Mouse (Mus musculus) bone marrow, adult 2 months (tissue): ENCODE data around the gene Gm45213. TPM values are rescaled to one million over a fixed set of nuclear protein-coding genes. Genes with fewer than 3 reads are reported as not detected.

Source experiments
- H3K27ac ChIP-seq: fragments of 200-500 bp; 2 replicates; pipeline ENCODE4 v1.5.1; 2012; ENCODE audit warnings: low read depth, mild to moderate bottlenecking, control low read depth, inconsistent platforms, low read length; ENCODE audit not compliant: control insufficient read depth, poor library complexity, insufficient read depth
- H3K4me1 ChIP-seq: fragments of 200-500 bp; 2 replicates; pipeline ENCODE4 v1.6.1; 2011; ENCODE audit warnings: low read length; ENCODE audit not compliant: control insufficient read depth, insufficient read depth
- H3K4me3 ChIP-seq: fragments of 200-500 bp; replicated peaks from 2 replicates; pipeline ENCODE3; 2011; ENCODE audit warnings: mild to moderate bottlenecking, low read depth, low read length, control low read depth; ENCODE audit not compliant: control insufficient read depth
- CTCF ChIP-seq: fragments of 200-500 bp; IDR thresholded peaks from 2 replicates; pipeline ENCODE4 v1.5.1; 2011; ENCODE audit warnings: low read length, control low read depth; ENCODE audit not compliant: control insufficient read depth, insufficient read depth
- POLR2A ChIP-seq: fragments of 200-500 bp; IDR thresholded peaks from 2 replicates; pipeline ENCODE4 v1.6.1; 2011; ENCODE audit warnings: low read depth, mild to moderate bottlenecking, control low read depth, low read length, borderline replicate concordance; ENCODE audit not compliant: control insufficient read depth
- WGBS: fragments of 180-500 bp; shearing (Covaris S2); methylation state at CpG from one replicate; pipeline ENCODE4 v1.1.7; 2018; 5-methylcytosine and 5-hydroxymethylcytosine counted together
- polyA plus RNA-seq: library from polyadenylated mRNA; stranded (reverse); fragments of >200 nt; gene quantifications from 2 replicates; pipeline ENCODE4 v1.2.4, GENCODE M21; 2011; ENCODE audit warnings: low replicate concordance; ENCODE audit not compliant: missing spikeins, insufficient read depth, insufficient read length

Gm45213 gene
- polyA plus RNA-seq, 1 experiment, result not detected

- WGBS, result 76% methylated on average over 6 of the region's 6 CpGs
- no peaks in the 10 kb centered on the region for H3K4me1 ChIP-seq
- no peak overlapping the region for H3K27ac ChIP-seq
- H3K4me3 ChIP-seq, result no peak overlapping the region
- no peak for TF ChIP-seq CTCF
- no peak for TF ChIP-seq POLR2A
Observed at GRCm38 (mm10) chr7:66010518-66010917, 32.9 kb upstream of the Gm45213 start.

GRCm38 (mm10) chr7:66027747-66028146 is 15.7 kb upstream of the Gm45213 start:
- 80% methylated on average over 2 of the region's 2 CpGs for WGBS
- no peak overlapping the region for H3K4me3 ChIP-seq
- no peaks in the 10 kb centered on the region for H3K4me1 ChIP-seq
- TF ChIP-seq CTCF (no peak), POLR2A (no peak)
- no peak overlapping the region for H3K27ac ChIP-seq

GRCm38 (mm10) chr7:66028766-66029512 is 14.5 kb upstream of the Gm45213 start:
- TF ChIP-seq POLR2A (no peak), CTCF (no peak)
- Histone ChIP-seq H3K4me3 (no peak overlapping the region), H3K4me1 (no peaks in the 10 kb centered on the region), H3K27ac (no peak overlapping the region)
- WGBS, result 76% methylated on average over 6 of the region's 6 CpGs

- no peak for TF ChIP-seq POLR2A
- TF ChIP-seq CTCF, result no peak
- H3K4me1 ChIP-seq, result no peaks in the 10 kb centered on the region
- H3K4me3 ChIP-seq, result no peak overlapping the region
- WGBS, result 34% methylated on average over 8 of the region's 8 CpGs
- H3K27ac ChIP-seq, result no peak overlapping the region
Observed at GRCm38 (mm10) chr7:66036809-66037208, 6.6 kb upstream of the Gm45213 start.

GRCm38 (mm10) chr7:66038261-66038660 is 5.1 kb upstream of the Gm45213 start:
- 62% methylated on average over 3 of the region's 3 CpGs for WGBS
- Histone ChIP-seq H3K4me1 (no peaks in the 10 kb centered on the region), H3K27ac (no peak overlapping the region), H3K4me3 (no peak overlapping the region)
- TF ChIP-seq CTCF, result no peak

GRCm38 (mm10) chr7:66038730-66039129 is 4.7 kb upstream of the Gm45213 start:
- Histone ChIP-seq H3K27ac (no peak overlapping the region), H3K4me3 (no peak overlapping the region), H3K4me1 (no peaks in the 10 kb centered on the region)
- TF ChIP-seq CTCF (no peak), POLR2A (no peak)
- WGBS, result 20% methylated on average over 11 of the region's 11 CpGs

- no peak for TF ChIP-seq POLR2A
- no peak for TF ChIP-seq CTCF
- 73% methylated on average over 18 of the region's 18 CpGs for WGBS
- Histone ChIP-seq H3K27ac (no peak overlapping the region), H3K4me1 (no peaks in the 10 kb centered on the region), H3K4me3 (no peak overlapping the region)
Observed at GRCm38 (mm10) chr7:66040026-66040814, 3.2 kb upstream of the Gm45213 start.

GRCm38 (mm10) chr7:66044617-66045016 is 1.2 kb downstream of the Gm45213 start:
- Histone ChIP-seq H3K4me3 (no peak overlapping the region), H3K27ac (no peak overlapping the region), H3K4me1 (no peaks in the 10 kb centered on the region)
- TF ChIP-seq POLR2A, result no peak
- no peak for TF ChIP-seq CTCF
- WGBS, result 66% methylated on average over 9 of the region's 9 CpGs
